Mouse (Mus musculus): ENCODE results near the gene Tbx2.

The Tbx2 gene

DNA sequence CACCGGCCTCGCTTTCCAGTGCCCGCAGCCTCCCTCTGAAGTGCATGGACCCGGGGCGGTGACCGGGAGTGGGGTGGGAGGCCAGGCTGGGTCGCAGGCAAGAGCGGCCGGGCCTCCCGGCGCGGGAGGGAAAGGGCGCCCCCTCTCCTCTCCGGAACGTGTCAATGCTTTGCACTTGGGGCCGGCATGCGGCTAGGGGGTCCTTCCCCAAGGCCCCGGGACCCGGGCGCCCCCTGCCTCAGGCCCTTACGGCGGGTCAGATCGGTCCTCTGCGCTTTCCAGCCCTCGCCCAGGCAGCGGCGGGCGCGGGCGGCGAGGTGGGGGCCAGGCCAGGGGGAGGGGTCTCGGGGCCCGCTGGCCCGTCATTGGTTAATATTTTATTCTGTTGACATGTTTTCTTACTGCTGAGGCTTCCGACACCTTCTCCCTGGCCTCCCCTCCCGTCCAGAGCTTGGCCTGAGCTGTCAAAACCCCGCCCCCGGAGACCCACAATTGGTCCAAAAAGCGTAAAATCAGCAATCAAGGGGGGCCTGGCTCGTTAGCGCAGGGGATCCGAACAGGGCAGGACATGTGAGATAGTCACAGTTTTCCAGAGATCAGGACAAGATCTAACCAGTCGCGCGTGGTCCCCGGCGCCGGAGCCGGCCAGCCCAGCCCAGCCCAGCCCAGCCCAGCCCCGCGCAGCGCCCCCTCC lies at the start of gene Tbx2:
TSS of gene Tbx2 (plus strand) at position 321 of the 694 bp plus-strand sequence.
- peak; percentile 91 to 96 for DNase-seq

DNA sequence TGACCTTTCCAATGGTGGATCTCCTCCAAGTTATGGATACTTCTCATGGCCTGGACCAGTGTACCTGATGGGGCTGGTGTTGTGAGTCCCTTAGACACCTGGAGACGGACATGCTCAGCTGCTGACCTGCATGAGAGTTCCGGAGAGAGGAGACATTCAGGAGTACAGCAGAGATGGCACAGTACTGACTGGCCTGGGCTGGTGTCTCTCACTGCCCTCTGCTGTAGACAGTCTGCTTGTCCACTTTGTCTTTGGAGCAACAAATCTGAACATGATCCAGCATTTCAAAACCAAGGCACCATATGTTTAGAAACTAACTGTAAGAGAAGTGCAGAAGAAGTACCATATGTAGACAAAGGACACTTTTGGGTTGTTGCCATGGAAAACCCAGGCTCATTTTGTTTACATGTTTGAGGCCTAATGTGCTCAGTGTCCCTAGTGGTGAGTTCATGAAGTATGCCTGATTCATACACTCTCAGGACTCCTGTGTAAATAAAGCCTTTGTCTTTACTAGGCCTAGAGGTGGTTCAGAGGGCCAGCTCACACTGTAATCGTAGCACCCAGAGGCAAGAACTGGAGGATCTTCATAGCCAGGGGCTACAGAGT lies 46.1 kb upstream of the Tbx2 start:
- DNase-seq: peak; percentile 60 to 73

DNA sequence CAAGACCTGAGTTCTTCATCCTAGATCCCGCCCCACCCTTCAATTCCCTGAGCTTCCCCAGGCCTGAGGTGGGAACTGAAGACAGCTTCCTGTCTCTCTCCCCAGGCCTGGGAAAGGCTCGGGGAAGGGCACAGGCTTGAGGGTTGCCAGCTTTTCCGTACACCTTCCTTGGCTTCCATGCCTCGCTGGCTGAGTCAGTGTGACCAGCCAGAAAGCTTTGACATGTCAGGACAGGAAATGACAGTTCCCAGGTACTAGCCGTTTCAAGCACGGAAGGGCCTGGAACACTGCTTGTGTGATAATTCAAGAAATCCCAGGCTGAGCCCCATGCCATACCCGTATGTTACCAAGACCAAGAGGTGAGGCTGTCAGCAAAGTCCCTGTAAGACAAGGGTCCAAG lies 42.6 kb upstream of the Tbx2 start:
- no peak for DNase-seq

DNA sequence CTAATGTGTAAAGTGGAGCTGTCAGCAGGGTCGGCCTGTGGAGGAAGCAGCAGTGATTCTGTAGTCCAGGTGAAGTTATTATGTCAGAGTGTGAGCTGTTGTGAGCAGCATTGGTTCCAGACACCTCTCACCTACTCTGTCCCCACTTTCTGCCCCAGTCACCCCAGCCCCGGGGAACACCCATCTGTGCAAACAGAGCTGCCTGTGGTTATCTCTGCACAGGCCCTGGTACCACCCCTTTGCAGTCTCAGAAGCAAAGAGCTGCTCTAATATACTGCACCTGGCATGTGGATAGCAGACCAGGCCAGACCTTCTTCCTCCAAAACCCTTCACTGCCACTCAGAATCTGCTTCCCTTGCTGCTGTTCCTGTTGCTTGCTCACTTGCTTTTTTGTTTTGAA lies 42.1 kb upstream of the Tbx2 start:
- DNase-seq: no peak

DNA sequence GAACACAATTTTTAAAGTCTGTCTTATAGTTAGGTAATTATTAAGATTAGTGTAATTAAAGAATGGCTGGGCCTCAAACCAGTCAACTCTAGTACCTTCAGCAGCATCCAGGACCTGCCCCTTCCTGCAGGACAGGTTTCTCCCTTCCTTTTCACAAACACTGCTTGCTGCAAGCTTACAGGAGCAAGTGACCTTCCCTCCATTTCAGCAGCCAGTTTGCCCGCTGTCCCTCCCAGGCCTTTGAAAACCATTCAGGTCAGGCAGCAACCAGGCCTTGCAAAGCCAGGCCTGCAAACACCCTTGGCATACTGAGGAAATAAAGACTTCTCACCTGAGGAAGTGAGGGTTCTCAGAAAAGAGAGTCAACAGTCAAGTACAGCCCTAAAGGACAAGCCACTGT lies 41.1 kb upstream of the Tbx2 start:
- DNase-seq: no peak

DNA sequence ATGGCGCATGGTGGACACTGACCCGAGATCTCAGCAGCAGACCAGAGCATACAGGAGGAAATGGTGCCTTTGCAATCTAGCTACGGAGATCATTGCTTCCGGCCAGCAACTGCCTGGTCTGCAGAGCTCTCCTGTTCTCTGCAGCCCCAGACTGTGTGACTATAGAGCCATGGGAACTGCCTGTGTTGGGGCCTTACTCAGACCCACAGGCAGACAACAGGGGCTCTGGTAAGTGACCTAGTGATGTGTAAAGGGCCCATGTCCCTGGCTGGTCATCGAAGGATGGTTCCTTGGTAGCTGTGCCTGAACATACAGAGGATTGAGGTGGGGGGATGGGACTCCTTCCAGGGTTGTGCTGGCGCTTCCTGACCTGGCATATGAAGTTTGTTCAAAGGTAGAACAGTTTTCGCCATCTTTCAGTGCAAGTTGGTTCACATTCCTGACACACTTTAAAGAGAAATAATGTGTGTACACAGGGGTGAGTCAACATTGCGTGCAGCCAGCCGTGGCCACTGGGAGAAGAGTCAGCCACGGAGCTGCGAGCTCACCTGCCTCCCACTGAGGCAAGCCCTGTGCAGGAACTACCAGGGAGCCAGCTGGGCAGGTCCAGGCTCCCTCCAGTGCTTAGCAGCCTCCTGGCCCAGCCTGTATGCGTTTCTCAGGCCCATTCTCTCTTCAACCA lies 39.7 kb upstream of the Tbx2 start:
- peak; percentile 49 to 78 for DNase-seq

DNA sequence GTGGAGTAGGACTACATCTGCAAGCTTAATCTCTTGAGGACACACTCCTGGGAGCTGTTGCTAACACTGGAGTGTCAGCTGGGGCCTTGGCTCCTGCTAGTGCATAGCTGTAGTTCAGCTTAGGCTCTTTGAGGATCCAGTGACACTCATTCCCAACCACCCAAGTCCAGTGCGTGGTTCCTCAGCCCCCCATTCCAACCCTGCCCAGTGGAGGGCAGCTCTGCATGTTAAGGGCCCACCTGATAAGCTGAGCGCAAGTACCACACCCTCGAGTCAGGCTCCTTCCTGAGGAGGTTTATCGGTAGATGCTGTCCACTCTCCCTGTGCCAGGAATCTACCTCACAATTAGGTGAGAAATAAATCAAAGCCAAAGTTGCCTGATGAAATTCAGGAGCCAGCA lies 32.9 kb upstream of the Tbx2 start:
- no peak for DNase-seq

DNA sequence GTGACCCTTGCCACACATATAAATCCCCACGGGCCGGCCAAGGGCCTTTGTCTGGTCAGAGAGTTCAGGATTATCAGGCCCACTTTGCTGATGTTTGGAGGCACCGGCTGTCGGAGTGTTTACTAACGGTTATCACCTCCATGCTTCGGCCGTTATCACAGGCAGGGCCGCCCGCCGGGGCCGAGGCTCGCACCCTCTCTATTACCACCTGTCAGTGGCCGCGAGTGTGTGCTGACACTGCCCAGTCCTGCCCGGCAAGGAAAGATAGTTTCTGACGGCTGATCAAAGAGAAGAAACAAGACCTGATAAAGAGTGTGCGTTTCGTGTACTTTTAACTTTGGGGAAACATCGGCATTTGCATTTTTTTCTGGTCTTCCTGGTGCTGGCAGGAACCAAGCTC lies 32.5 kb upstream of the Tbx2 start:
- peak in 1 of 2 experiments; percentile 50 for DNase-seq

DNA sequence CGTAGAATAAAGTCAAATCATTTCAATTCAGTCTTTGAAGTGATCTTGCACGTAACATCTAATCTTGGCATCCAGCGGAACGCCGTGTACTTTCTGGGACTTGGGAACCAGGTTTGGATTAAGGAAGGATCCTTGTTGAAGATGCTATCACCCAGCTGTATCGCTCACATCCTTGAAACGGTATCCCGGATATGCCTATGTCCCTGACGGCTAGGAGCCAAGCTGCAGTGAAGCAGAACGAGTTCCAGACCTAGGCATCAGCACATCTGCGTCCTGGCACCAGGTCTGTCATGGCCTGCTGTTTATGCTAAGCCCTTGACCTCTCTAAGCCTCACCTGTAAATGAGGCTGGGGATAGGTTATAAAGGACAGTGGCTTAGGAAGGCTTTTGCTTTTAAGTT lies 32.0 kb upstream of the Tbx2 start:
- DNase-seq: no peak

DNA sequence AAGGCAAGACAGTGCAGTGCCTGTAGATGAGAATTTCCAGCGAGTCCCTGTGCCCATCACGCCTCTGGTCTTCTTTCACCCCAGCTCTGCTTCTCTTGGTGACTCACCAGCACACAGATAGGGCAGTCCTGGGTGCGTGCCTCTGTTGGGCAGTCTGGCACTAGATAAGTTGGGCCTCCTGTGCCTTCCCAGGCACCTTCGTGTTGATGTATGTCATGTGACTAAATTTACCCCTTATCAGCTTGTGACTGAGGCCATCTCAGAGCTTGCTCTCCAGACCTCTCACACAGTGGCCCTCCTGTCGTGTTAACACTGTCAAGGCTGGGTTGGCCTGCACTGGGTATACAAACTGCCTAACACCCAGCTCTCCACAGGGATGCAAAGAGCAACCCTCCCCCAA lies 28.3 kb upstream of the Tbx2 start:
- no peak for DNase-seq

DNA sequence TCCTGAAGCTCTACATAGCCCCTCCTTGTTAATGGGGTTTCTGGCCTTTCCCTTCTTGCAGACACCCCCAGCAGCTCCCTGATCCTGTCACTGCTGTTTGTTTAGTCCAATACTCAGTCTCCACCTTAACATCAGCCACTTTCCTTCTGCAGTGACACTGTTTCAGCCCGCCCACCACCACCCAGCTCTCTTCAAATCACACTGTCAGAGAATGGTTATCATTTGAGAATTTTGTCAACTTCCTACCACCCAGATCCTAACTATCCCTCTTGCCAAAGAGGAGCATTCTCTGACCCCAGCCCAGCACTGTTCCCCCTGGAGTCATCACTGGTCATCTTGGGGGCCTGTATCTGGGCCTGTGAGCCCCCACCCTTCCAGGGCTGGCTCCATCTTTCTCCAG lies 26.6 kb upstream of the Tbx2 start:
- DNase-seq: peak in 1 of 2 experiments; percentile 44

DNA sequence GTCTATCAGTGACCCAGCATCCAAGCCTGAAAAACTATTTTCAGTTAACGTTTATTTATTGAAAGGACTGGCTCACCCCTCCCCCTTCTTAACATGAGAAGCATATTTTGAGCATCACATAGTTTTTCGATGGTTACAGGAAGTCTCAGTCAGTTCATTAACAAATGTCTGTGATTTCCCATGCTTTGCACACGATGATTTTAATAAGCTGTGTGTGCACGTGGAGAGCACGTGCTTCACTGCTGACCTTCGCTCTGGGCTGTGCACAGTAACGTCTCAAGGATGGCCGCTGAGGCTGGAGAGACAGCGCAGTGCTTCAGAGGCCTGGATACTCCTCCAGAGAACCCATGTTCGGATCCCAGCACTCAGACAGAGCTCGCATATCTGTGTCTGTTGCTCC lies 25.0 kb upstream of the Tbx2 start:
- DNase-seq: peak in 1 of 2 experiments; percentile 64

DNA sequence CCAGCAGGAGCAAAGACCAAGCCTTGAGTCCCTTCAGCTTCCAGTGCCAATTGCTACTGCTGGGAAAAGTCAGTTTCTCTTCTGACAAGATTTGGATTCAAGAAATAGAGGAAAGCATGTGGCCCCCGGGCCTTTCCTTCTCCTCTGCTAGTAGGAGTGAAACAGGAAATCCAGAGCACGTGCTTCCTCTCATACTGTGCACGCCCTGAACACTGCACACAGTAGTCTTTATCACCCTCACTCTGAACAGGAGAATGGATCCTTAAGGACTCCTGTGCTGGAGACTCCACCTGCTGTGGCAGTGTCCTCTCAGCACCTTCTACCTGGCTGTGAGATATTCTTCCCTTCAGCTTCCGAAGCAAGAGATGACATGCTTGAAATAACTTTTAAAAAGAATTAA lies 21.1 kb upstream of the Tbx2 start:
- no peak for DNase-seq

DNA sequence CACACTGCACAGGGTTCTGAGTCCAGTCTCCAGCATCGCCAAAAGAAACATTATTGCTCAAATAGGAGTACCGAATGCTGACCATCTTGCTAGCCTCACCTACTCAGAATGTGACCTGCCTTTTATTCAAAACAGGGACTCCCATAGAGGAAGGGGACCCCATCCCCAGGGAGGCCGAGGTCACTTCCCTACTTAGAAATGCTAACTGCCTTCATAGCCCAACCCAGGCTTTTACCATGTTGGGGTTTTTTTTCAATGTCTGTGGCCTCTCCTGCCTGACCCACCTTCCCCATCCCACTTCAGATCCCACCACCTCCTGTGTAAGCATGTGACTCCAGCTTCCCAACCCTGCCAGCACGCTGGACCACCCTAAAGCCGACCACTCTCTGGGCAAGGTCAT lies 20.7 kb upstream of the Tbx2 start:
- no peak for DNase-seq

DNA sequence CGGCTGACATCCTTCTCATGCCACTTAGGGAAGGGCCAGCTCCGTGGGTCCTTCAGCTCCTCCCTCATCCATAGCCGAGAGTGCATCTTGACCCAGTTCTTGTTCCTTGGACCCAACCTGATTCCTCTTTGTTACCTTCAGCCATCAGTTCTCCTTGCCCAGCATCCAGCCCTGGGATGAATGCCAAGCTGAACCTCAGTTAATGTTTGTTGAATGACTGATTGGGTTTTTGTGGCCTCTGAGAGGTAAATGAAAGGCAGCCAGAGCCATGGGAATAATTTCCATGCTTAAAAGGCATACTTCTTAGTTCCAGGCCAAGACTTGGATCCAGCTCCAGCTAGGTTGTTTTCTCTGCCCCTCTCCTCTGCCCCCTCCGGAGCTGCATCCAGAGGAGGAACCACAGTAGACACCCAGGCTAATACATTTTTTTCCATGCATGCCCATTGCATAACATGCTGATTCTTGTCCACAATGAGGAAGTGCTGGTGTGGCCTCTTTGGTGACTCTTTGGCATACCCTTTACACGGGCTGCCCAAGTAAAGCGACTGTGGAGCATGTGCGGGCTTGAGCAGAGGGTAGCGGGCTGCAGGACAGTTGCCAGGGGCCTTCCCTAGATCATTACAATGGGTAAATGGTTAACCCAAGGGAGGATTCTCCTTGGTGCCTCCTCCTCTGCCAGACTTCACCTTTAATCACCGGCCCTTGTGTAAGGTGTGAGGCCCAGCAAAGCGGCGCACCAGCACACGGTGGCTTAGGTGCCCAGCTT lies 20.0 kb upstream of the Tbx2 start:
- no peak for DNase-seq

DNA sequence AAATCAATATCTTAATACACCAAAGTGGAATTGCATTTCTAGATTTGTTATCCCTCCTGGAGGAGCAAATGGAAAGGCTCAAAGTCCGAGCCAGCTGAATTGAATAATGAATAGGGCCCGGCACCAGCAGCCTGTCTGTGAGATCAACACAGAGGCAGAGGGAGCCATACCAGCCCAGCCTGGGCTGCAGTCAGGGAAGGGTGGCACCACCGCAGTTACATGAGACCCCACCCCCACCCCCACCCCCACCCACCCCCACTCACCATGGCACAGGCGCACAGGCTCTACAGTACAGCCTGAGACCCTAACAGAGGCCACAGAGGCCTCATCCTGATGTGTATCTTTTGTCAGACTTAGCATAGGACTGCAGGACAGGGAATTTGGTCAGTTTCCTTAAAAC lies 17.7 kb upstream of the Tbx2 start:
- no peak for DNase-seq

DNA sequence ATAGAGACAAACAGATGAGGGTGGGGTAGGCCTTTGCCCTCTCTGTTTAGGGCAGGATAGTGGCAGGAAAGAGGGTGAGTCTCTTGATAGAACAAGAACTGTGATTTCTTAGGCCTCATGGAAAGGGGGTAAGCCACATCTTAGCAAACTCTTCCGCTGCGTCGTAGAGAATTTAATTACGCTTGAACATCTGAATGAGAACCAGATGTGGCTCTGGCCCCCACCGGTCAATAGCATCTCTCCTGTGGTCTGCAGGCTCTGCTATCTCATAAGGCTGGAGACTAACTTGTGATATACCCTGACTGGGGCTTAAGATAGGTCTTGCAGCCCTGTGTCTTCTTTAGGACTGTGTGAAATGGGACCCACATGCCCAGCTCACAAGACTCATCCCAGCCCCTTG lies 15.9 kb upstream of the Tbx2 start:
- no peak for DNase-seq

DNA sequence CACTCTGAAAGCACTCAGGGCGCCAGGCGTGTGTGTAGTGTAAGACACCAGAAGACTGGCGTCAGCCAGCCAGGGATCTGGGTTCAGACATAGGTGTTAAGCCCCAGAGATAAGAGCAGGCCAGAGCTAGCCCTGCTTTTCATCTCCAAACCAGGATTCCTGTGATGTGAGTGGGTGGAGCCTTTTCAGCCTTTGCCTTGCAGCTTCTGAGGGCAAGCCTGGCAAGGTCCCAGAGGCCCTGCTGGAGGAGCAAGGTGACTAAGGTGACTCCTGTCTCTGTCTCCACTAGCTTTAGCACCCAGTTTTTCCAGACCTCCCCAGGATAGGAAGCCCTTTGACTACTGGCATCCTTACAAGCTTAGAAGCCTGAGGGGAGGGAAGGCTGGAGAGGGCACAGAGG lies 13.9 kb upstream of the Tbx2 start:
- DNase-seq: peak in 1 of 2 experiments; percentile 47

DNA sequence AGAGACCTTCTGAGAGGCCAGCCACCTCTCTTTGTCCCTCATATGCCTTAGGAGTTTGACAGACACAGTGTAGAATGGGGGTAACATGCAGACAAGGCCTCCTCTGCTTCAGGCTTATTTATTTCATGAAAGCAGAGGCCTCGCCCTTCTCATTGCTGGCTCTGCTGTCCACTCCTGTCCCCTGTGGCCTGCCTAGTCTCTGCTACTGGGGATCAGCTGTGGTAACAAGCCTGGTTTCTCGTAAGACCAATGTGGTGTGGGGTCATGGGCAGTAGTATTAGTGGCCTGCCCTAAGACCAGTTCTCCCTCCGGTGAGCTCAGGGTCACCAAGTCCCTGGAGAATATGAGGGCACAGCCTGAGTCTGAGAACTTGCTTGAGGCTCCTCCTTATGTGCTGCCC lies 11.4 kb upstream of the Tbx2 start:
- DNase-seq: no peak

DNA sequence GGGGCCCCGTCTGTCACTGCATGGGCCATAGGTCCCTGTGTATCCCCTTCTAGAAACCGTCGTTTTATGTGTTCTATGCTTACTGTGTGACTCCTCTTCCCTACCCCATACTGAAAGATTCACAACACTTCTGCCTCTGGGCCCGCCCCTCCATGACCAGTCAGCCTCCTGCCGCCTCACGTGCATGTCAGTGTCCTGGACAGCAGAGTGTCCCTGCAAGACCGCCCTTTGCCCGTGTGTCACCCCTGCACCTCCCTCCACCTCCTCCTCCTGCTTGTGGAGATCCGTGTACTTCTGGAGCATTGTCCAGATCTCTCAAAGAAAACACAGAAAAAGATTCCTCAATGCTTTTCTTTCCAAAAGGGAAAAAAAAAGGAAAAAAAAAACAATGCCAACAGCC lies 10.7 kb upstream of the Tbx2 start:
- no peak for DNase-seq

DNA sequence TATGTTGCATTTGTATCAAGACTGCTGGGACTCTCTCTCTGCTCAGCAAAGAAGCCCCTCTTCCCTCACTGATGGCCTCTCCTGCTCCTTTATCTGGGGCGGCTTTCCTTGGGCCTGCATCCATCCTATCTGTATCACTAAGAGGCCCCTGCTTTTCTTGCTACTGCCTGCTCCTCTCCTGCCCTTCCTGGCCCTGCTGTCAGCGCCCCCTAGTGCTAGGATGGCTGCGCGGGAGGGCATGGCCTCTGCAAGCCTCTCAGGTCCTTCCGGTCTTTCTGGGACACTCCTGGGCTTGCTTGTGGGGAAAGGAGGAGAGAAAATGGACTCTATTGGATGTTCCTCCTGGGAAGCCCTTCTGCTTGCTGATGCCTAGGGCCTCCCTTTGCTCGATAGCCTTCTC lies 9.2 kb upstream of the Tbx2 start:
- peak; percentile 90 to 92 for DNase-seq

DNA sequence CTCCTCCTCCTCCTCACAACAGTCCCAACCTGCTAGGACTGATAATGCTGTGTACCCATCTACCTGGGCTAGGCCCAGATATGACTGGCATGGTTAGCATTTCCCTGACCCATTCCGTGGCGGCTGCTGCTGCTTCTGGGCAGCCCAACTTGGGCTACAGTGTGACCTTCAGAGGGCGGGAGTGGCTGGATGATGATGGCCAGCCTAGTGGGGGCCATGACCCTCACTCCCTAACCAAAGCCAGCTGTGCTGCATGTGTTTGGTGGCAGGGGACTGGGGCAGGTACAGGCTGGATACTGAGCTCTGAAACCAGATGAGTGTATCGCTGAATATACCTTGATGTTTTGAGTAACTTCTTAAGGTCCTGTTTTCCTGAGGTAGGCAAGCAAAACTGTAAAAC lies 8.6 kb upstream of the Tbx2 start:
- DNase-seq: no peak

DNA sequence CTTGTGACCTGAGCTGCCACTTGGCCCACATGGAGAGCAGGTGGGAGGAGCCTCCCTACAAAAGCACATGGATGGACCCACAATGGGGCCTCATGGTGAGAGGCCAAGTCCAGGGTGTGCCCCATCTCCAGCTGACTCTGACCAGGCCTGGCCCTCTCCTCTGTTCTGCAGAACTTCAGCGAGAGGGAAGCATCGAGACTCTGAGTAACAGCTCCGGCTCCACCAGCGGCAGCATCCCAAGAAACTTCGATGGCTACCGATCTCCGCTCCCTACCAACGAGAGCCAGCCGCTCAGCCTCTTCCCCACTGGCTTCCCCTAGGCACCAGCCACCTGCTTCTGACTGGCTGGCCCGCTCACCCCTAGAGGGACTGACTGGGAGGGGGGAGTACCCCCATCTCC lies 7.3 kb upstream of the Tbx2 start:
- DNase-seq: no peak

DNA sequence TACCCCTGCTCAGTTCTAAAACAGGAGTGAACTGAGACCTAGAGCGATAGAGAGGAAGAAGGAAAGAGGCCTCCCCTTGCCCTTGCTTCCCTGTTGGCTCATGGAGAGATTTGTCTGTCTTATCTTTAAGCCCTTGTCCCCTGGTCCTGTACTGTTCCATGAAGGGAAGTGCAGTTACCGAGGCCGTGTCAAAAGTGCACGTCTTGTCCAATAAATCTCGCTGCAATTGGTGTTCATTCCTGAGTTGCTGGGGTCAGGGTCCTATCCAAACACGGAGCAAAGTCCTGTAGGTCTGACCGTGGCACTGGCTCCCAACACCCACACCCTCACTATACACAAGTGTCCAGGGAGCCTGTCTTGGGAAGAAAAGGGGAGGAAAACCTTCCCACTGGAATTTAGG lies 6.5 kb upstream of the Tbx2 start:
- DNase-seq: no peak
